Mouse (Mus musculus): ENCODE results near the gene Pacsin1. TPM values are rescaled to one million over a fixed set of nuclear protein-coding genes. Genes with fewer than 3 reads are reported as not detected.
A peak's percentile ranks its signal among the peaks of the same experiment; 100 is the strongest.

The Pacsin1 gene
- 1.9 TPM in 2 replicates for polyA plus RNA-seq (2015; fragmentation: Nextera tagmentation; extraction: Ambion mirVana)

DNA sequence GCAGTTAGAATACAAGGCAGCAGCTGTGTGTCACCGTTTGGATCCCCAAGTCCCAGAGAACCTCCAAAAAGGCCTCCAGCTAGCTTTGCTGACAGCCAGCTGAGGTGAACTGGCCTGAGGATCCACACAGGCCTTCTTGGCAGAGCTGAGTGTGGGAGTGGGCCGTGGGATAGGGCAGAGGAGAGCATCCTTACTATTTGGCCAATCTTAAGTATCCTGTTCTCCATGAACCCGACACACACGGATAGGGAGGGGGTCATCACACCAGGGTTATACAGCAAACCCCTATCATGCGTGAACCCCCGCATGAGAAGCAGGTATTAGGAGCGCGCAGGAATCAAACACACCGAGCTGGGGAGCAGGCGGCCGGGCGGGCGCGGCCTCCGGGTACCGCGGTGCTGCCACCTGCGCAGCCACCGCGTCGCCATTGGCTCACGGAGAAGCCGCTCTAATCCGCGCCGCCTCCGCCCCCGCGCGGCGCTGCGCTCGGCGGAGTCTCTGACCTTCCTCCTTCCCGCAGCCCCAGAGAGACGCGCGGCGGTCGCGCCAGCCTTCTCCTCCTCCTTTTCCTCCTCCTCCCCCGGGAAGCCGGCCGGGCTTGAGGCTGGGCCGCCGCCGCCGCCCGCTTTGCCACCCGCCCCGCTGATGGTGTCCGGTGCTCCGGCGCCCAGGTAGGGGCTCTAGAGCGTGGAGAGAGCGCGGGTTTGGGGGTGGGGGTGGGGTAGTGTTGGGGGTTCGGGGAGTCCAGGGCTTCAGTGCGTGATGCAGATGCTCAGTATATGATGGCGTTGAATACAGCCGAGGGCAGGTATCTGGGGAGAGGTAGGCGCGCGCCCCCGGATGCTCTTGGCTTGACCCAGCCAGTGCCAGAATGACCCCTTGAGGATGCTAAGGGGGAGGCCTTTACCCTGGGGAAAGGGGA is at the start of gene Pacsin1:
Gene Pacsin1 (plus strand): TSS at position 421 of the 922 bp plus-strand sequence.
- Histone ChIP-seq H3K9ac (no peak within 1 kb of the TSS), H3K27me3 (replicated peaks) (peaks cover 31% of the 10 kb centered on the region), H3K36me3 (no peaks in the 10 kb centered on the region), H3K4me3 (replicated peaks) (peak within 1 kb of the TSS; percentile 38), H3K4me2 (peak within 1 kb of the TSS; percentile 67), H3K4me1 (peaks cover 11% of the 10 kb centered on the region), H3K9me3 (no peaks in the 10 kb centered on the region), H3K27ac (no peak within 1 kb of the TSS)
- WGBS, result 2% methylated on average over 65 of the region's 65 CpGs
- ATAC-seq (ENCODE audit: insufficient read depth, low FRiP score, low read depth), result no peak

DNA sequence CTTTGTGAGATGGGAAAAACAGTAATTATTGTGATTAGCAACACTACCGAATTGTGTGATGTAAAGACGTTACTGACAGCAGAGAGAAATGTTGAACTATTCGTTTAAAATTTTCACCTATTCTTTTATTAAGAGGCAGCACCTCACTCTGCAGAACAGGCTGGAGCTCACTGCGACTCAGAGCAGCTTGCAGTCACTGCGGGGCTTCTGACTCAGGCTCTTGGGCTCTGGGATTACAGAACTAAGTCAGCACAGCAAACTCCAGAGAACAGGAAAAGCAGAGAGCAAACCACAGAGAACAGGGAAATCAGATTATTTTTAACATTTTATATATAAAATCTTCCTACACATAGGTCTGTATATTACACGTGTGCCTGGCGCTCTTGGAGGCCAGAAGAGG is 45.7 kb upstream of the Pacsin1 start:
- Histone ChIP-seq H3K9ac (no peak overlapping the region), H3K27me3 (replicated peaks) (no peaks in the 10 kb centered on the region)
- 88% methylated on average over 7 of the region's 7 CpGs for WGBS

GRCm38 (mm10) chr17:27610679-27611518 is 44.4 kb upstream of the Pacsin1 start:
- H3K4me1 ChIP-seq, result peaks cover 10% of the 10 kb centered on the region
- H3K9ac ChIP-seq, result no peak overlapping the region
- no peaks in the 10 kb centered on the region; the same call in 1 of the 2 replicates for H3K36me3 ChIP-seq
- H3K27me3 ChIP-seq (replicated peaks), result no peaks in the 10 kb centered on the region
- 70% methylated on average over 10 of the region's 10 CpGs for WGBS
- H3K27ac ChIP-seq, result no peak overlapping the region
- no peak for ATAC-seq (ENCODE audit: insufficient read depth, low FRiP score, low read depth)
- H3K4me3 ChIP-seq (replicated peaks), result no peak overlapping the region
- no peaks in the 10 kb centered on the region for H3K9me3 ChIP-seq
- H3K4me2 ChIP-seq, result no peak overlapping the region

More for the DNA sequence above, 45.7 kb upstream of the Pacsin1 start:
- Histone ChIP-seq H3K4me2 (no peak overlapping the region), H3K4me1 (peaks cover 10% of the 10 kb centered on the region), H3K36me3 (no peaks in the 10 kb centered on the region; the same call in 1 of the 2 replicates), H3K4me3 (replicated peaks) (no peak overlapping the region), H3K9me3 (no peaks in the 10 kb centered on the region), H3K27ac (no peak overlapping the region)
- no peak for ATAC-seq (ENCODE audit: insufficient read depth, low FRiP score, low read depth)

- ATAC-seq (ENCODE audit: insufficient read depth, low FRiP score, low read depth), result no peak
- Histone ChIP-seq H3K9me3 (no peaks in the 10 kb centered on the region), H3K36me3 (no peaks in the 10 kb centered on the region; the same call in 1 of the 2 replicates), H3K9ac (no peak overlapping the region), H3K27me3 (replicated peaks) (no peaks in the 10 kb centered on the region), H3K4me3 (replicated peaks) (no peak overlapping the region), H3K4me2 (no peak overlapping the region), H3K4me1 (peaks cover 10% of the 10 kb centered on the region), H3K27ac (no peak overlapping the region)
- 49% methylated on average over 3 of the region's 3 CpGs for WGBS
Measured at GRCm38 (mm10) chr17:27611519-27611884, 43.8 kb upstream of the Pacsin1 start.

DNA sequence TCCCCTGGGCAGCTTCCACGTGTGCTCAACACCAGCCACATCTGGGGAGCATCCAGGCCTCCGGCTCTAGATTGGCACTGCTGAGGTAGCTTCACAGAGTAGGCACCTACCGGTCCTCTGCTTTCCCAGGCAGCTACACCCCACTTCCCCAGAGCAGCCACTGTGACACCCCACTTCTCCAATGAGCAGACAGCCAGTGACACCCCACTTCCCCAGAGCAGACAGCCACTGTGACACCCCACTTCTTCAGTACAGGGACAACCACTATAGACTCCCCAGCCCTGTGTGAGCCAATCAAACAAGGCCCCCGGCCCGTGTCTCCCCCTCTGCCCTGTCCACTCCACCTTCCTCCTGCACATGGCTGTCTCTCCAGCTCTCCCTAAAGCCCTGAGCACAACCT is 43.3 kb upstream of the Pacsin1 start:
- WGBS, result 80% methylated on average over 5 of the region's 5 CpGs
- Histone ChIP-seq H3K4me2 (no peak overlapping the region), H3K27ac (no peak overlapping the region), H3K4me1 (peaks cover 10% of the 10 kb centered on the region), H3K9me3 (no peaks in the 10 kb centered on the region), H3K27me3 (replicated peaks) (no peaks in the 10 kb centered on the region), H3K4me3 (replicated peaks) (no peak overlapping the region), H3K36me3 (no peaks in the 10 kb centered on the region; the same call in 1 of the 2 replicates), H3K9ac (no peak overlapping the region)
- no peak for ATAC-seq (ENCODE audit: insufficient read depth, low FRiP score, low read depth)

GRCm38 (mm10) chr17:27613016-27613415 is 42.3 kb upstream of the Pacsin1 start:
- no peak overlapping the region for H3K4me3 ChIP-seq (replicated peaks)

DNA sequence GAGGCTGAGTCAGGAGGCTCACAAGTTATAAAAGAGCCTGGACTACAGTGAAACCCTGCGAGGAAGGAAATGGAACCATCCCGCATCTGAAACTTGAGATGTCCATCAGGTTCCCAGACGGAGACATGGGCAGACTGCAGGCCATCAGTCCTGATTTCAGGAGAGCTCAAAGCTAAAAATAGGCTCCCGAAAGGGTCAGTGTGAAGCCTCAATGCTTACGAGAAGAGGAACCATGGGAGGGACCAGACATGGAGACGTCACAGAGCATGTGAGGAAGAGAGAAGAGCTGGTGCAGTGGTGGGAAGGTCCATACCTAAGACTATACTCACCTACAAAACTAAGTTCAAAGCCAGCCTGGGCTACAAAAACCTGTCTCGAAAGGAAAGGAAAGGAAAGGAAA is 39.9 kb upstream of the Pacsin1 start:
- Histone ChIP-seq H3K27me3 (replicated peaks) (no peaks in the 10 kb centered on the region), H3K9ac (no peak overlapping the region), H3K4me3 (replicated peaks) (no peak overlapping the region), H3K4me1 (peaks cover 10% of the 10 kb centered on the region), H3K36me3 (peaks cover 4% of the 10 kb centered on the region), H3K9me3 (no peaks in the 10 kb centered on the region), H3K27ac (no peak overlapping the region), H3K4me2 (no peak overlapping the region)
- 74% methylated on average over 7 of the region's 7 CpGs for WGBS
- ATAC-seq (ENCODE audit: insufficient read depth, low FRiP score, low read depth), result no peak

More at GRCm38 (mm10) chr17:27613016-27613415, 42.3 kb upstream of the Pacsin1 start:
- ATAC-seq (ENCODE audit: insufficient read depth, low FRiP score, low read depth), result no peak
- 81% methylated on average over 4 of the region's 4 CpGs for whole genome bisulfite sequencing
- no peak overlapping the region for H3K4me2 ChIP-seq
- H3K27me3 ChIP-seq (replicated peaks), result no peaks in the 10 kb centered on the region
- H3K4me1 ChIP-seq, result peaks cover 10% of the 10 kb centered on the region
- H3K9me3 ChIP-seq, result no peaks in the 10 kb centered on the region
- H3K9ac ChIP-seq, result no peak overlapping the region
- no peak overlapping the region for H3K27ac ChIP-seq
- H3K36me3 ChIP-seq, result peaks cover 4% of the 10 kb centered on the region

DNA sequence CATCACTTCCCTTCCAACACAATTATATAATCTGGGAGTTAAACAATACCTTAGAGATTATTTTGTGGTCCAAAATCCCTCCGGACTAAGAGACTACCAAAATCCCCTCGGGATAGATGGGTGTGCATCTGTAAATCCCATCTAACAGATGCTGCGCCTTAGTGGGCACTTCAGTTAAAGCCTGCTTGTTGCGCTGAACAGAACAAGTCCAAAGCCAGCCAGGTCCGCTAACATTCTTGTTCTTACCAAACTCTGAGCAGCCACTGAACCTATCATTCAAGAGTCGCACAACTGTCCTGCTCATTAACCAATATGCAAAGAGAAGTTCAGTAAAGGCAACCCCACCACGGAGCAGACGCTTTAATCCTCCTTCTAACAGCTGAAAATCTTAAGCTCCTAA is 34.1 kb upstream of the Pacsin1 start:
- WGBS, result 44% methylated on average over 8 of the region's 8 CpGs
- Histone ChIP-seq H3K27ac (no peak overlapping the region), H3K9me3 (no peaks in the 10 kb centered on the region), H3K9ac (no peak overlapping the region), H3K4me2 (peak overlapping the region; percentile 70), H3K4me3 (replicated peaks) (peak overlapping the region; percentile 89; the same call in 1 of the 2 replicates), H3K4me1 (peaks cover 7% of the 10 kb centered on the region; the same call in 1 of the 2 replicates), H3K27me3 (replicated peaks) (no peaks in the 10 kb centered on the region), H3K36me3 (peaks cover 4% of the 10 kb centered on the region; the same call in 1 of the 2 replicates)
- ATAC-seq (ENCODE audit: insufficient read depth, low FRiP score, low read depth), result no peak

DNA sequence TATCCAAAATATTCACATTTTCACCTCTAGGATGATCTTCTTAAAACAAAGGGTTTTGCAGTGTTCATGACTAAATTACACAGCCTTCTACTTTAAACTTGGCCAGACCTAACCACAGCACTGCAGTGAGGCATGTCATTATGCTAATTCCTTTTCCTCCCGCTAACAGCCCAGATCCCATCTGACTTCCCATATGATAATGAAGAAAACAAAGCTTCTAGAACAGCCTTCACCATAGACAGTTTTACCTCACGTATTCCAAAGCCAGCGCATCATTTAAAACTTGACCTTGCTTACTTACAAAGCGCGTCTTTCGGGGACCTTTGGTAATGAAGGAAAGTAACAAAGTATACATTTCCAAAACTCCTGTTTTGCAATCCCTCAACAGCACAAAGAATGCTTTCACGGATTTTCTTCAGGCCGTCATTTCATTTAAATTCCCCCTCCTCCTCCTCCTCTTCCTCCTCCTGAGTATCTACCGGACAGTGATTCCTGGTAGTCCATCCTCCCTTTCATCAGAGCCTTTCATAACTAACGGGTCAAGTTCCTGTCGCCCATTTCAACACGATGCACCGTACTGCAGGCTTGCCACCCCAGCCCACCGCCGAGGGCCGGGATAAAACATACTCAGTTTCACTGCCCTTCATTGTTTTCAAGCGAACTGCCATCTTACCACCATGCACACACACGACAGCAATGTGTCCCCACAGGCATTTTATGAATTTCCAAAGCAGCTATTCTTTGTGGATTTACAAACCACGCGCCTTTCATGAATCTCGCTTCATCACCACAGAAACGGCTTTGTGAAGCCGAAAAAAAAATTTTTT is 33.4 kb upstream of the Pacsin1 start:
- H3K4me2 ChIP-seq, result peak overlapping the region; percentile 70
- H3K9ac ChIP-seq, result peak overlapping the region; percentile 96; the same call in 1 of the 2 replicates
- no peaks in the 10 kb centered on the region for H3K27me3 ChIP-seq (replicated peaks)
- 3% methylated on average over 23 of the region's 23 CpGs for WGBS
- peaks cover 9% of the 10 kb centered on the region; the same call in 1 of the 2 replicates for H3K4me1 ChIP-seq
- peaks cover 4% of the 10 kb centered on the region; the same call in 1 of the 2 replicates for H3K36me3 ChIP-seq
- H3K27ac ChIP-seq, result peak overlapping the region; percentile 91
- H3K4me3 ChIP-seq (replicated peaks), result peak overlapping the region; percentile 89
- H3K9me3 ChIP-seq, result no peaks in the 10 kb centered on the region
- ATAC-seq (ENCODE audit: insufficient read depth, low FRiP score, low read depth), result no peak

- H3K27ac ChIP-seq, result peak overlapping the region; percentile 91
- H3K9ac ChIP-seq, result peak overlapping the region; percentile 96
- no peaks in the 10 kb centered on the region for H3K9me3 ChIP-seq
- peaks cover 3% of the 10 kb centered on the region; the same call in 1 of the 2 replicates for H3K36me3 ChIP-seq
- ATAC-seq (ENCODE audit: insufficient read depth, low FRiP score, low read depth), result peak; percentile 50; the same call in 1 of the 2 replicates
- H3K4me1 ChIP-seq, result peaks cover 11% of the 10 kb centered on the region; the same call in 1 of the 2 replicates
- WGBS, result under 1% methylated on average over 74 of the region's 80 CpGs
- peak overlapping the region; percentile 70 for H3K4me2 ChIP-seq
- H3K4me3 ChIP-seq (replicated peaks), result peak overlapping the region; percentile 89
- H3K27me3 ChIP-seq (replicated peaks), result no peaks in the 10 kb centered on the region
Measured at GRCm38 (mm10) chr17:27622611-27623359, 32.5 kb upstream of the Pacsin1 start.

Measured in stomach, embryonic 15.5 days (tissue).